Mouse (Mus musculus): Measurements from ENCODE around the gene Nol9. TPM values are rescaled to one million over a fixed set of nuclear protein-coding genes. Genes with fewer than 3 reads are reported as not detected.
A peak's percentile ranks its signal among the peaks of the same experiment; 100 is the strongest.

Nol9 gene
- total and polyA plus RNA-seq, 3 experiments, result 80.3 to 114 (median 80.9) TPM

DNA sequence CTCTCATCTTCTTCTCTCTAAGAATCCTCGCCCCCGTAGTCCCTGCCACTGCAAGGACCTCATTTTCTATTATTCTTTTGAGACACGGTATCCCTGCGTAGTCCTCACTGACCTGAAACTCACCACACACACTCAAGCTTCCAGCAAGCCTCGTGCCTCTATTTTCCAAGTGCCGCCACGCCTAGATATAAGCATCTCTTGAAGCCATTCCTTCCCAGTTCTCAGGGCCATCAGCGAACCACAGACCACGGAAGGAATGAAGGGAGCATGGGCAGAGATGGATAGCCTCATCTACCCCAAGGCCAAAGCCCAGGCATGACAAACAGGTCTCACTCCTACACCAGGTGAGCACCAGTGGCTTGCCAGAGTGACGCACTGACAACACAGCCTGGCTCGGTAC is 14.6 kb upstream of the Nol9 start:
- no peak overlapping the region for H3K9ac ChIP-seq (ENCODE audit: control insufficient read depth, low read depth, low read length, poor library complexity, severe bottlenecking)
- DNase-seq (ENCODE audit: low read depth, low spot score), result no peak
- H3K9me3 ChIP-seq (replicated peaks; ENCODE audit: insufficient read depth, low read length), result no peaks in the 10 kb centered on the region
- peaks cover 30% of the 10 kb centered on the region for H3K79me2 ChIP-seq (ENCODE audit: control insufficient read depth, insufficient read depth, low read length, poor library complexity)
- TF ChIP-seq BHLHE40 (IDR thresholded peaks at IDR 0.05; ENCODE audit: borderline replicate concordance, low read depth, low read length) (no peak), NELFE (IDR thresholded peaks at IDR 0.05; ENCODE audit: low read depth, low read length) (no peak), UBTF (IDR thresholded peaks at IDR 0.05; ENCODE audit: borderline replicate concordance, insufficient read depth, low read depth, low read length) (no peak), ELF1 (IDR thresholded peaks at IDR 0.05; ENCODE audit: low read depth, low read length) (no peak), MAX (IDR thresholded peaks at IDR 0.05; ENCODE audit: low read length) (no peak), SIN3A (IDR thresholded peaks at IDR 0.05; ENCODE audit: low read length) (no peak), E2F4 (IDR thresholded peaks at IDR 0.05; ENCODE audit: borderline replicate concordance, low read depth, low read length) (no peak), TAL1 (IDR thresholded peaks at IDR 0.05; ENCODE audit: low read length) (no peak), POLR2AphosphoS5 (IDR thresholded peaks at IDR 0.05; ENCODE audit: borderline replicate concordance, low read depth, low read length) (no peak), JUND (IDR thresholded peaks at IDR 0.05; ENCODE audit: low read depth, low read length) (no peak), POLR2A (IDR thresholded peaks at IDR 0.05; ENCODE audit: control insufficient read depth in 1 of 2, insufficient read depth in 1 of 2, low read depth in 1 of 2, low read length in 2 of 2, poor library complexity in 1 of 2) (no peak), HCFC1 (IDR thresholded peaks at IDR 0.05; ENCODE audit: low read depth, low read length) (no peak), CTCF (IDR thresholded peaks at IDR 0.05 in 2 of 3, conservative IDR thresholded peaks at IDR 0.05 in 1 of 3; ENCODE audit: control insufficient read depth in 1 of 3, insufficient read depth in 1 of 3, low read depth in 2 of 3, low read length in 3 of 3, poor library complexity in 1 of 3, severe bottlenecking in 1 of 3) (no peak), EP300 (IDR thresholded peaks at IDR 0.05; ENCODE audit: low read depth in 1 of 2, low read length in 2 of 2) (no peak), SMC3 (IDR thresholded peaks at IDR 0.05; ENCODE audit: low read depth, low read length) (no peak)
- peaks cover 0 to 22% of the 10 kb centered on the region in 2 experiments; a peak in 3 of 4 replicates for H3K4me1 ChIP-seq (ENCODE audit: control insufficient read depth in 1 of 2, insufficient read depth in 2 of 2, low read length in 2 of 2)
- H3K27ac ChIP-seq (ENCODE audit: control insufficient read depth, low read depth, low read length), result no peak overlapping the region
- H3K36me3 ChIP-seq (ENCODE audit: control insufficient read depth in 1 of 2, insufficient read depth in 2 of 2, low read length in 2 of 2), result peaks cover 0 to 15% of the 10 kb centered on the region in 2 experiments; a peak in 2 of 4 replicates
- H3K4me3 ChIP-seq (ENCODE audit: control insufficient read depth in 1 of 2, insufficient read depth in 1 of 2, low read depth in 2 of 2, low read length in 2 of 2), result no peak overlapping the region
- no peaks in the 10 kb centered on the region for H3K27me3 ChIP-seq (ENCODE audit: control insufficient read depth in 1 of 2, insufficient read depth in 2 of 2, low read length in 2 of 2)

DNA sequence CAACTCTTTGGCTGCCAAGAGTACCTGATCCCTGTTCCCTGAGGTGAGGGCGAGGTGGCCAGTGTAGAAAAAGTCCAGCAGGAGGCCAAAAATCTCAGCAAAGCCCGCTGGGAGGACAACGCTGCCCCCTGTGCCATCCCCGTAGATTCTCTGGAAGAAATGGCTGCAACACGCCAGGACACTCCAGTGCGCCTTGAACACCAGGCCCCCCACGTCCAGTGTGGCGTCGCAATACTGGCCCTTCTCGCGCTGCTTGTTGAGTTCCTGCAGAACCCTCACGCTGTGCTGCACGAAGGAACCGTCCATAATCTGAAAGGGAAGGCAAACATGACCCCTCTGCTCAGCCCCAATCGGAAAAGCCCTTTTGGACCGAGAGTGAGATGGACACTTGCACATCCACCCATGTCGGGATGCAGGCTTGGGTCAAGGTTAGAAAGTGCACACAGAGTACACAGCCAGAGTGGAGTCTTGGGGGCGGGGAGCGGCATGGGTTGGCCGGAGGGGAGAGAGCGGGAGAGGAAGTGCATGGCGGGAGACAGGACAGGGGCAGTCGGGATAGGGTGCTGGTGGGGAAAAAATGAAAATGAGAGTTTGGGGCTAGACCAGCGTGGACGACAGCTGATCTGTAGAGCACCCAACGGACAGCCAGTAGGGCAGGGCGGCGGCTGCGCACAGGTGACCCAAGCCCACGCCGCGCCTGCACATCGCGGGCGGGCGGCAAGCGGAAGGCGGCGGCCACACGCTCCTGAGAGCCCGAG is 12.2 kb upstream of the Nol9 start:
- peak; percentile 53 for DNase-seq (ENCODE audit: low read depth, low spot score)
- peak overlapping the region; percentile 84 for H3K9ac ChIP-seq (ENCODE audit: control insufficient read depth, low read depth, low read length, poor library complexity, severe bottlenecking)
- H3K27me3 ChIP-seq (ENCODE audit: control insufficient read depth in 1 of 2, insufficient read depth in 2 of 2, low read length in 2 of 2), result no peaks in the 10 kb centered on the region
- H3K4me3 ChIP-seq (ENCODE audit: control insufficient read depth in 1 of 2, insufficient read depth in 1 of 2, low read depth in 2 of 2, low read length in 2 of 2), result peak overlapping the region; percentile 69 to 71
- peak; percentile 56; the same call in 1 of the 2 replicates for TF ChIP-seq NRF1 (IDR thresholded peaks at IDR 0.05; ENCODE audit: insufficient read depth, low read depth, low read length, poor library complexity, severe bottlenecking)
- TF ChIP-seq JUND (IDR thresholded peaks at IDR 0.05; ENCODE audit: low read depth, low read length), result no peak
- H3K9me3 ChIP-seq (replicated peaks; ENCODE audit: insufficient read depth, low read length), result no peaks in the 10 kb centered on the region
- peaks cover 0 to 22% of the 10 kb centered on the region in 2 experiments; a peak in 3 of 4 replicates for H3K4me1 ChIP-seq (ENCODE audit: control insufficient read depth in 1 of 2, insufficient read depth in 2 of 2, low read length in 2 of 2)
- H3K79me2 ChIP-seq (ENCODE audit: control insufficient read depth, insufficient read depth, low read length, poor library complexity), result peaks cover 30% of the 10 kb centered on the region
- H3K27ac ChIP-seq (ENCODE audit: control insufficient read depth, low read depth, low read length), result peak overlapping the region; percentile 37; the same call in 1 of the 2 replicates
- peaks cover 0 to 15% of the 10 kb centered on the region in 2 experiments; a peak in 2 of 4 replicates for H3K36me3 ChIP-seq (ENCODE audit: control insufficient read depth in 1 of 2, insufficient read depth in 2 of 2, low read length in 2 of 2)

All from MEL (cell line).